Mouse (Mus musculus) kidney, adult 2 months (tissue): ENCODE results near the gene Wasf1.

Experiments used
- CTCF ChIP-seq: fragments of 200-500 bp; conservative IDR thresholded peaks from 2 replicates; pipeline ENCODE4 v1.5.1; 2011; ENCODE audit warnings: low read depth, mild to moderate bottlenecking, control low read depth, low read length, moderate library complexity, mixed read lengths; ENCODE audit not compliant: insufficient read depth, insufficient read length
- POLR2A ChIP-seq: fragments of 200-500 bp; IDR thresholded peaks from one replicate; pipeline ENCODE4 v1.6.1; 2011; ENCODE audit warnings: low read depth, low read length, control low read depth

DNA sequence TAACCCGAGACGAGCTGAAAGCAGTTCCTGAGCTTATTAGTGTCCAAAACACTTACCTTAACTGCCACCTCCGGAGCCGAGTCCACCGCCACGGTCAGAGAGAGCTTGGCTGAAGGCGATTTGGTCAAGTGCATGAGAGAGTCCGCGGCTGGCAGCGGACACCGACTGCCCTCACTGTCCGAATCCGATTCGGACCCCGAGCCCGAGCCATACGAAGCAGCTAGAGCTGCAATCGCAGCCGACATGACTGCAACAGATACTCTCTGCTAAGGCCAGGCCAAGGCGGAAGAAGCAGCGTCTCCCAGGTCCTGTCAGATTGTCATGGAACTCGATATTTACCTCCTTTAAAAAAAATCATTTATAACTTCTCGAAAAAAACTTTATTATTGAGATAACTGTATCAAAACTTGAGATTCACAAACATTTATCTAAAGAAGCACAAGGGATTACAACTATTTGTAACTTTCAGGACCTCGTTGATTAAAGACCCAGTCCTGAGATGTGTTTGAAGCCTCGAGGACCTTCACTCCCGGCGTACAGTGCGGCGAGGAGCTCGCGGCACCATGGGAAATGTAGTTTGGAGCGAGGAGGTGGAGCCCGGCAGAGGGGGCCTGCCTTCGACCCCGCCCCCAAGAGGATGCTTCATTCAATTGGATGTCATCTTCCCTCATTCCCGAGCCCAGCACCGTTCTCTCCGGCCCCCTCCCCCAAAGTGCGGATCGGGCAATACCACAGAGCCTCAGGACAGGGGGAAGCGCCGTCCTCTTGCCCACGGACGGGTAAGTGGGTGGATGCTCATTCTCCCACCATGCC lies at the start of gene Wasf1, which contains the start of gene Cdc40:
- TF ChIP-seq POLR2A: peak; percentile 89
- TF ChIP-seq CTCF: no peak
